Mouse (Mus musculus) kidney, embryonic 16.5 days (tissue): ENCODE results near the gene Eln. TPM values are rescaled to one million over a fixed set of nuclear protein-coding genes. Genes with fewer than 3 reads are reported as not detected.

Experiments used
- ATAC-seq: fragments of 200-750 bp; cut with Nextera tagmentation; 2 replicates; pipeline ENCODE4 v1.8.0; 2017; ENCODE audit warnings: moderate TSS enrichment; ENCODE audit not compliant: low FRiP score, low TSS enrichment
- H3K27ac ChIP-seq: fragments of 300-500 bp; sonication (generic); 2 replicates; pipeline ENCODE4 v1.5.1; 2014; ENCODE audit warnings: low read length
- H3K27me3 ChIP-seq: fragments of 300-500 bp; sonication (generic); 2 replicates; pipeline ENCODE4 v1.6.1; 2014; ENCODE audit warnings: low read length, control low read depth, mixed read lengths; ENCODE audit not compliant: insufficient read depth
- H3K36me3 ChIP-seq: fragments of 300-500 bp; sonication (generic); 2 replicates; pipeline ENCODE4 v1.6.1; 2014; ENCODE audit warnings: low read length, control low read depth, mixed read lengths; ENCODE audit not compliant: insufficient read depth
- H3K4me1 ChIP-seq: fragments of 300-500 bp; sonication (generic); 2 replicates; pipeline ENCODE4 v1.6.1; 2014; ENCODE audit warnings: low read length, control low read depth, mixed read lengths; ENCODE audit not compliant: insufficient read depth
- H3K4me2 ChIP-seq: fragments of 300-500 bp; sonication (generic); replicated peaks from 2 replicates; pipeline ENCODE4 v1.6.1; 2014; ENCODE audit warnings: low read depth, low read length
- H3K4me3 ChIP-seq: fragments of 300-500 bp; sonication (generic); 2 replicates; pipeline ENCODE4 v1.5.1; 2014; ENCODE audit warnings: mild to moderate bottlenecking, low read length
- H3K9ac ChIP-seq: fragments of 300-500 bp; sonication (generic); replicated peaks from 2 replicates; pipeline ENCODE4 v1.6.1; 2014; ENCODE audit warnings: low read length
- H3K9me3 ChIP-seq: fragments of 300-500 bp; sonication (generic); 2 replicates; pipeline ENCODE4 v1.6.1; 2016; ENCODE audit warnings: low read length, control low read depth
- WGBS: fragments of 180-500 bp; shearing (Covaris S2); extraction: QIAGEN DNeasy Blood & Tissue Kit; methylation state at CpG from one replicate; pipeline ENCODE4 v1.1.7; 2014; 5-methylcytosine and 5-hydroxymethylcytosine counted together
- polyA plus RNA-seq: library from polyadenylated mRNA; unstranded; fragments of >200 nt; fragmentation: Nextera tagmentation; extraction: Ambion mirVana; gene quantifications from 2 replicates; pipeline ENCODE4 v1.2.1, GENCODE M21; 2015

Eln gene
- polyA plus RNA-seq, 1 experiment from 2014 or later = 46.1 TPM

GRCm38 (mm10) chr5:134656708-134657107 is 90.4 kb downstream of the Eln start:
- WGBS = 63% methylated on average over 4 of the region's 4 CpGs
- no peaks in the 10 kb centered on the region for H3K9me3 ChIP-seq
- H3K4me1 ChIP-seq = no peaks in the 10 kb centered on the region
- peaks cover 10% of the 10 kb centered on the region for H3K36me3 ChIP-seq
- no peak overlapping the region for H3K4me2 ChIP-seq
- no peak overlapping the region for H3K9ac ChIP-seq
- H3K4me3 ChIP-seq = no peak overlapping the region
- H3K27ac ChIP-seq = no peak overlapping the region
- no peak for ATAC-seq
- H3K27me3 ChIP-seq = no peaks in the 10 kb centered on the region

Other genes starting within 250 kb of the Eln start
- 4.1 and 4.3 TPM in 2 replicates for gene Clip2, start 194.9 kb downstream of the Eln start, polyA plus RNA-seq
- 0.09 and 0.27 TPM in 2 replicates for gene Syna, start 187.2 kb downstream of the Eln start, polyA plus RNA-seq
- 302 TPM in 2 replicates for gene Rfc2, start 166.0 kb downstream of the Eln start, polyA plus RNA-seq
- gene Lat2, start 132.3 kb downstream of the Eln start, polyA plus RNA-seq = 1.8 and 3.6 TPM in 2 replicates
- gene Eif4h, start 107.8 kb downstream of the Eln start, polyA plus RNA-seq = 492 and 502 TPM in 2 replicates
- gene Limk1, start 58.7 kb downstream of the Eln start, polyA plus RNA-seq = 4.9 and 5.2 TPM in 2 replicates
- not detected in 2 replicates for gene Tmem270, start 159.4 kb upstream of the Eln start, polyA plus RNA-seq
- gene Cldn13, start 168.2 kb upstream of the Eln start, polyA plus RNA-seq = 0.99 and 1.2 TPM in 2 replicates
- gene Mettl27, start 185.0 kb upstream of the Eln start, polyA plus RNA-seq = 29.6 and 30.7 TPM in 2 replicates
- 63.1 and 64.7 TPM in 2 replicates for gene Cldn4, start 199.6 kb upstream of the Eln start, polyA plus RNA-seq
- 67.7 and 69.2 TPM in 2 replicates for gene Cldn3, start 238.9 kb upstream of the Eln start, polyA plus RNA-seq